Mouse (Mus musculus) lung, postnatal 25 days (tissue): ENCODE measurements around the gene Prkcsh.

ENCODE experiments used
- DNase-seq: peaks from one replicate; pipeline ENCODE4 v3.0.0; 2022; ENCODE audit warnings: low spot score

The Prkcsh gene

GRCm38 (mm10) chr9:22049721-22050270 is 47.2 kb downstream of the Prkcsh start:
- DNase-seq, result no peak

- peak; percentile 16 for DNase-seq
These were observed 47.8 kb downstream of the Prkcsh start for GRCm38 (mm10) chr9:22050351-22050889.

GRCm38 (mm10) chr9:22051161-22051957 is 48.8 kb downstream of the Prkcsh start:
- DNase-seq, result no peak

GRCm38 (mm10) chr9:22051958-22052254 is 49.3 kb downstream of the Prkcsh start, which contains the start of gene Elavl3:
Elavl3 (minus strand) TSS chr9:22052023.
- no peak for DNase-seq

- DNase-seq, result no peak
These were observed 51.1 kb downstream of the Prkcsh start for GRCm38 (mm10) chr9:22053657-22054056.

GRCm38 (mm10) chr9:22054411-22055076 is 51.9 kb downstream of the Prkcsh start:
- DNase-seq, result peak; percentile 57

- DNase-seq, result no peak
These were observed 53.1 kb downstream of the Prkcsh start for GRCm38 (mm10) chr9:22055713-22056112.

- no peak for DNase-seq
These were observed 53.8 kb downstream of the Prkcsh start for GRCm38 (mm10) chr9:22056303-22056910.

GRCm38 (mm10) chr9:22057031-22057517 is 54.5 kb downstream of the Prkcsh start:
- no peak for DNase-seq

GRCm38 (mm10) chr9:22058011-22058424 is 55.4 kb downstream of the Prkcsh start:
- no peak for DNase-seq

GRCm38 (mm10) chr9:22061339-22061738 is 58.7 kb downstream of the Prkcsh start:
- DNase-seq, result no peak
